Comparison of ENCODE assay signal across 24 mouse cellular contexts in genomic region chr4:43981251-43981650, GRCm38 (mm10). TPM values are rescaled to one million over a fixed set of nuclear protein-coding genes. Genes with fewer than 3 reads are reported as not detected.
DNase-seq lines count a peak whose midpoint lies in the region; ATAC-seq and TF ChIP-seq lines count a peak whose summit lies in the region.
"Had no signal": no experiment of that assay in that cellular context is flagged by ENCODE, and none has a peak within 500 bp of the region (broad histone marks: within the 10 kb centered on the region; RNA-seq: fewer than 3 reads in every experiment).

No protein-coding gene starts in this region.

- no peak overlapping the region for H3K4me3 ChIP-seq in heart, embryonic 10.5 days
- H3K4me3 ChIP-seq in liver, postnatal 0 days (ENCODE audit: low read depth, low read length), result no peak overlapping the region
- no peak overlapping the region for H3K4me3 ChIP-seq in liver, embryonic 12.5 days
- H3K4me3 ChIP-seq in embryonic facial prominence, embryonic 10.5 days, result no peak overlapping the region
- H3K4me3 ChIP-seq: hindbrain, embryonic 12.5 days had no signal

- H3K9me3 ChIP-seq in heart, embryonic 10.5 days, result no peaks in the 10 kb centered on the region
- no peaks in the 10 kb centered on the region for H3K9me3 ChIP-seq in liver, postnatal 0 days (ENCODE audit: low read length)
- no peaks in the 10 kb centered on the region for H3K9me3 ChIP-seq in liver, embryonic 12.5 days (replicated peaks)
- no peaks in the 10 kb centered on the region for H3K9me3 ChIP-seq in embryonic facial prominence, embryonic 10.5 days
- H3K9me3 ChIP-seq: forebrain, embryonic 13.5 days; heart, embryonic 13.5 days; hindbrain, embryonic 12.5 days had no signal

- TF ChIP-seq EP300 in liver, postnatal 0 days (IDR thresholded peaks at IDR 0.05; ENCODE audit: low read depth), result no peak

- H3K4me1 ChIP-seq in heart, embryonic 10.5 days, result peaks cover 24% of the 10 kb centered on the region
- peaks cover 17% of the 10 kb centered on the region for H3K4me1 ChIP-seq in liver, postnatal 0 days (ENCODE audit: insufficient read depth)
- H3K4me1 ChIP-seq in liver, embryonic 12.5 days, result peaks cover 28% of the 10 kb centered on the region
- H3K4me1 ChIP-seq in embryonic facial prominence, embryonic 10.5 days, result peaks cover 31% of the 10 kb centered on the region

- peaks cover 15% of the 10 kb centered on the region; the same call in 1 of the 2 replicates for H3K27me3 ChIP-seq in heart, embryonic 10.5 days (ENCODE audit: insufficient read depth, poor library complexity, severe bottlenecking)
- H3K27me3 ChIP-seq in liver, postnatal 0 days (ENCODE audit: insufficient read depth, low read length), result no peaks in the 10 kb centered on the region
- peaks cover 11% of the 10 kb centered on the region; the same call in 1 of the 2 replicates for H3K27me3 ChIP-seq in liver, embryonic 12.5 days (replicated peaks)
- peaks cover 12% of the 10 kb centered on the region; the same call in 1 of the 2 replicates for H3K27me3 ChIP-seq in embryonic facial prominence, embryonic 10.5 days (replicated peaks; ENCODE audit: low read depth, poor library complexity, severe bottlenecking)
- H3K27me3 ChIP-seq: CH12.LX; hindbrain, embryonic 12.5 days; Patski had no signal

- no peak for ATAC-seq in liver, postnatal 0 days
- ATAC-seq in liver, embryonic 12.5 days, result no peak
- ATAC-seq: activated CD4-positive, CD25-positive, alpha-beta regulatory T cell, adult 4 months; hindbrain, postnatal 0 days; Patski had no signal

- no peaks in the 10 kb centered on the region for H3K36me3 ChIP-seq in heart, embryonic 10.5 days
- no peaks in the 10 kb centered on the region for H3K36me3 ChIP-seq in liver, postnatal 0 days (replicated peaks; ENCODE audit: insufficient read depth, low read length)
- peaks cover 22% of the 10 kb centered on the region for H3K36me3 ChIP-seq in liver, embryonic 12.5 days
- peaks cover 5% of the 10 kb centered on the region; the same call in 1 of the 2 replicates for H3K36me3 ChIP-seq in embryonic facial prominence, embryonic 10.5 days (replicated peaks)

- peak; percentile 66 for DNase-seq in heart, embryonic 10.5 days (ENCODE audit: low spot score)
- DNase-seq in heart, adult 9 months (ENCODE audit: low spot score in 2 of 2), result no peak
- DNase-seq in liver, postnatal 0 days, result peak; percentile 10
- no peak for DNase-seq in embryonic facial prominence, embryonic 10.5 days (ENCODE audit: low spot score)
- DNase-seq in testis, postnatal 10 days (ENCODE audit: low spot score), result peak; percentile 28
- DNase-seq: adrenal gland, postnatal 14 days; cerebellum, adult 11-12 months; cerebellum, adult 9-10 months; cerebellum, postnatal 25 days; forebrain, postnatal 0 days; gastrocnemius, postnatal 25 days; heart, adult 18-20 months; heart, postnatal 36 days had no signal

- H3K27ac ChIP-seq in heart, embryonic 10.5 days, result 0 out of 2 replicates have a peak overlapping the region, but pooled peaks have one; percentile 16
- H3K27ac ChIP-seq in liver, postnatal 0 days (ENCODE audit: low read depth), result no peak overlapping the region
- H3K27ac ChIP-seq in liver, embryonic 12.5 days, result no peak overlapping the region
- H3K27ac ChIP-seq in embryonic facial prominence, embryonic 10.5 days (replicated peaks), result peak overlapping the region; percentile 86
- H3K27ac ChIP-seq: forebrain, embryonic 13.5 days; hindbrain, postnatal 0 days had no signal

- H3K9ac ChIP-seq in liver, postnatal 0 days (replicated peaks), result no peak overlapping the region
- H3K9ac ChIP-seq in liver, embryonic 12.5 days, result no peak overlapping the region

- no peak overlapping the region for H3K4me2 ChIP-seq in liver, postnatal 0 days (ENCODE audit: low read depth, low read length)
- H3K4me2 ChIP-seq in liver, embryonic 12.5 days, result no peak overlapping the region

- WGBS in heart, embryonic 10.5 days, result 68% methylated on average over 7 of the region's 7 CpGs
- WGBS in liver, postnatal 0 days (ENCODE audit: insufficient replicate concordance), result 75% methylated on average over 7 of the region's 7 CpGs
- WGBS in liver, embryonic 12.5 days (ENCODE audit: insufficient replicate concordance), result 55% methylated on average over 7 of the region's 7 CpGs
- WGBS in embryonic facial prominence, embryonic 10.5 days, result 87% methylated on average over 7 of the region's 7 CpGs

- no peak for TF ChIP-seq CTCF in liver, postnatal 0 days (IDR thresholded peaks at IDR 0.05; ENCODE audit: low read depth)

RNA-seq across cellular contexts. Expression of gene Ccin, which starts 2.0 kb away (rescaled TPM):
- not detected in 2 replicates for polyA plus RNA-seq in heart, embryonic 10.5 days (2016; fragmentation: Nextera tagmentation; extraction: Ambion mirVana)
- not detected in 2 replicates for polyA plus RNA-seq in liver, postnatal 0 days (2015; fragmentation: Nextera tagmentation; extraction: Ambion mirVana)
- not detected in 2 replicates for polyA plus RNA-seq in liver, embryonic 12.5 days (2016; fragmentation: Nextera tagmentation; extraction: Ambion mirVana)
- not detected in 2 replicates for polyA plus RNA-seq in embryonic facial prominence, embryonic 10.5 days (2016; fragmentation: Nextera tagmentation; extraction: Ambion mirVana)
- polyA plus RNA-seq: cortical plate, adult 2 months; embryonic facial prominence, embryonic 14.5 days; forebrain, embryonic 13.5 days; forebrain, postnatal 0 days; heart, embryonic 13.5 days; heart, postnatal 0 days; hindbrain, embryonic 12.5 days; hindbrain, postnatal 0 days had no signal

RNA-seq across cellular contexts. Expression of gene Clta, which starts 23.0 kb away (rescaled TPM):
- 156 and 170 TPM in 2 replicates for polyA plus RNA-seq in heart, embryonic 10.5 days (2016; fragmentation: Nextera tagmentation; extraction: Ambion mirVana)
- polyA plus RNA-seq in liver, postnatal 0 days (2015; fragmentation: Nextera tagmentation; extraction: Ambion mirVana), result 136 and 144 TPM in 2 replicates
- polyA plus RNA-seq in liver, embryonic 12.5 days (2016; fragmentation: Nextera tagmentation; extraction: Ambion mirVana), result 169 and 172 TPM in 2 replicates
- polyA plus RNA-seq in embryonic facial prominence, embryonic 10.5 days (2016; fragmentation: Nextera tagmentation; extraction: Ambion mirVana), result 212 and 222 TPM in 2 replicates

RNA-seq across cellular contexts. Expression of gene Glipr2, which starts 24.1 kb away (rescaled TPM):
- polyA plus RNA-seq in heart, embryonic 10.5 days (2016; fragmentation: Nextera tagmentation; extraction: Ambion mirVana), result 114 and 119 TPM in 2 replicates
- polyA plus RNA-seq in liver, postnatal 0 days (2015; fragmentation: Nextera tagmentation; extraction: Ambion mirVana), result 19.4 and 20.4 TPM in 2 replicates
- 45.8 and 46.6 TPM in 2 replicates for polyA plus RNA-seq in liver, embryonic 12.5 days (2016; fragmentation: Nextera tagmentation; extraction: Ambion mirVana)
- polyA plus RNA-seq in embryonic facial prominence, embryonic 10.5 days (2016; fragmentation: Nextera tagmentation; extraction: Ambion mirVana), result 55.8 and 75.8 TPM in 2 replicates

Comparison
In these comparisons a context has a peak if more than half of its experiments do, and no peak if none do; other contexts are left out.
1. DNase-seq: peak in heart, embryonic 10.5 days (single experiment), liver, postnatal 0 days (single experiment) and testis, postnatal 10 days (single experiment); none in heart, adult 9 months (0 of 2) and embryonic facial prominence, embryonic 10.5 days (single experiment).
2. H3K27ac ChIP-seq: peak in heart, embryonic 10.5 days (single experiment) and embryonic facial prominence, embryonic 10.5 days (single experiment); none in liver, postnatal 0 days (single experiment) and liver, embryonic 12.5 days (single experiment).